Mouse (Mus musculus) heart, embryonic 12.5 days (tissue): ENCODE data around the gene Vps8. TPM values are rescaled to one million over a fixed set of nuclear protein-coding genes. Genes with fewer than 3 reads are reported as not detected.

ENCODE experiments used
- polyA plus RNA-seq: library from polyadenylated mRNA; unstranded; fragments of >200 nt; fragmentation: Nextera tagmentation; extraction: Ambion mirVana; gene quantifications from 2 replicates; pipeline ENCODE4 v1.2.1, GENCODE M21; 2016

Gene Vps8
- polyA plus RNA-seq, 1 experiment from 2014 or later: 29.2 TPM

Other genes with a start within 250 kb of the Vps8 start
- 24.0 and 25.4 TPM in 2 replicates for gene Ephb3, start 218.4 kb upstream of the Vps8 start, polyA plus RNA-seq